Mouse (Mus musculus): Measurements from ENCODE around the gene Ppp2r2c. TPM values are rescaled to one million over a fixed set of nuclear protein-coding genes. Genes with fewer than 3 reads are reported as not detected.

The Ppp2r2c gene
- polyA plus RNA-seq, 1 experiment from 2014 or later = 27.8 TPM

GRCm38 (mm10) chr5:36902807-36903206 is 34.5 kb downstream of the Ppp2r2c start:
- no peaks in the 10 kb centered on the region for H3K9me3 ChIP-seq
- H3K4me1 ChIP-seq = peaks cover 16% of the 10 kb centered on the region
- 85% methylated on average over 2 of the region's 2 CpGs for WGBS
- no peak overlapping the region for H3K9ac ChIP-seq
- no peak overlapping the region for H3K4me2 ChIP-seq (replicated peaks)
- no peaks in the 10 kb centered on the region for H3K36me3 ChIP-seq
- no peak for ATAC-seq (ENCODE audit: low FRiP score, low read depth)
- no peak overlapping the region for H3K27ac ChIP-seq
- H3K27me3 ChIP-seq (replicated peaks) = no peaks in the 10 kb centered on the region
- H3K4me3 ChIP-seq = no peak overlapping the region

- Histone ChIP-seq H3K27ac (no peak overlapping the region), H3K9me3 (no peaks in the 10 kb centered on the region), H3K27me3 (replicated peaks) (no peaks in the 10 kb centered on the region), H3K4me3 (no peak overlapping the region), H3K9ac (no peak overlapping the region), H3K36me3 (no peaks in the 10 kb centered on the region), H3K4me1 (peaks cover 18% of the 10 kb centered on the region), H3K4me2 (replicated peaks) (no peak overlapping the region)
- no peak for ATAC-seq (ENCODE audit: low FRiP score, low read depth)
- 86% methylated on average over 2 of the region's 2 CpGs for WGBS
Measured at GRCm38 (mm10) chr5:36904131-36904530, 35.8 kb downstream of the Ppp2r2c start.

GRCm38 (mm10) chr5:36904703-36905102 is 36.4 kb downstream of the Ppp2r2c start:
- Histone ChIP-seq H3K4me1 (peaks cover 18% of the 10 kb centered on the region), H3K27ac (no peak overlapping the region), H3K4me2 (replicated peaks) (no peak overlapping the region), H3K9me3 (no peaks in the 10 kb centered on the region), H3K36me3 (no peaks in the 10 kb centered on the region), H3K4me3 (no peak overlapping the region), H3K9ac (no peak overlapping the region), H3K27me3 (replicated peaks) (no peaks in the 10 kb centered on the region)
- ATAC-seq (ENCODE audit: low FRiP score, low read depth) = no peak
- WGBS = 83% methylated on average over 9 of the region's 9 CpGs

GRCm38 (mm10) chr5:36905216-36905615 is 36.9 kb downstream of the Ppp2r2c start:
- H3K27ac ChIP-seq = no peak overlapping the region
- 72% methylated on average over 8 of the region's 8 CpGs for WGBS
- H3K9ac ChIP-seq = no peak overlapping the region
- no peak overlapping the region for H3K4me2 ChIP-seq (replicated peaks)
- H3K27me3 ChIP-seq (replicated peaks) = no peaks in the 10 kb centered on the region
- H3K4me1 ChIP-seq = peaks cover 21% of the 10 kb centered on the region
- ATAC-seq (ENCODE audit: low FRiP score, low read depth) = no peak
- H3K9me3 ChIP-seq = no peaks in the 10 kb centered on the region
- no peaks in the 10 kb centered on the region for H3K36me3 ChIP-seq
- no peak overlapping the region for H3K4me3 ChIP-seq

- peak; percentile 57 for ATAC-seq (ENCODE audit: low FRiP score, low read depth)
- no peaks in the 10 kb centered on the region for H3K27me3 ChIP-seq (replicated peaks)
- peaks cover 26% of the 10 kb centered on the region for H3K4me1 ChIP-seq
- no peak overlapping the region; the same call in 1 of the 2 replicates for H3K9ac ChIP-seq
- H3K36me3 ChIP-seq = no peaks in the 10 kb centered on the region
- H3K4me2 ChIP-seq (replicated peaks) = no peak overlapping the region
- no peaks in the 10 kb centered on the region for H3K9me3 ChIP-seq
- WGBS = 15% methylated on average over 10 of the region's 10 CpGs
- H3K27ac ChIP-seq = no peak overlapping the region
- H3K4me3 ChIP-seq = no peak overlapping the region
Measured at GRCm38 (mm10) chr5:36907695-36908094, 39.4 kb downstream of the Ppp2r2c start.

GRCm38 (mm10) chr5:36909545-36909944 is 41.2 kb downstream of the Ppp2r2c start:
- no peak overlapping the region for H3K9ac ChIP-seq
- no peak overlapping the region for H3K27ac ChIP-seq
- H3K4me2 ChIP-seq (replicated peaks) = no peak overlapping the region
- no peak overlapping the region for H3K4me3 ChIP-seq
- H3K4me1 ChIP-seq = peaks cover 26% of the 10 kb centered on the region
- H3K27me3 ChIP-seq (replicated peaks) = no peaks in the 10 kb centered on the region
- WGBS = 88% methylated on average over 21 of the region's 21 CpGs
- H3K36me3 ChIP-seq = no peaks in the 10 kb centered on the region
- no peaks in the 10 kb centered on the region for H3K9me3 ChIP-seq
- ATAC-seq (ENCODE audit: low FRiP score, low read depth) = no peak

DNA sequence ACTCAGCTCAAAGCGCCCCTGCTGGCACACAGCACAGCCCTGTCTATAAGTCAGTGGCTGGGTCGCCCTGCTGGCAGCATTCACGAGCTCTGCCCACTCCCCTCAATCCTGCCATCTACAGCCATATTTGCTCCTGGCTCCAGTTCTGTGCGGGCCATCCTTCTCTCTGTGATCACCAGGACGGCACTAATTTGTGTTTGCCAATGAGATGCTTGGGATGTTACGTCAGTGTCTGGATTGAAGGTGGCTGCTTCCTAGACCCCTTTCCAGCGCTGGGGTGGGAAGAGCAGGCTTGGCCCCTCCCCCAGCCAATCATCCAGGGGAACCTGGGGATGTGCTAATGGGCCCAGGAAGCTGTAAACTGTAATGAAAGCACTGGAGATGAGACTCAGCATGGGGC is 42.7 kb downstream of the Ppp2r2c start:
- H3K27ac ChIP-seq = no peak overlapping the region
- H3K4me3 ChIP-seq = no peak overlapping the region
- peak; percentile 69 for ATAC-seq (ENCODE audit: low FRiP score, low read depth)
- no peaks in the 10 kb centered on the region for H3K36me3 ChIP-seq
- peaks cover 26% of the 10 kb centered on the region for H3K4me1 ChIP-seq
- H3K9me3 ChIP-seq = no peaks in the 10 kb centered on the region
- no peak overlapping the region for H3K9ac ChIP-seq
- no peak overlapping the region for H3K4me2 ChIP-seq (replicated peaks)
- WGBS = 11% methylated on average over 7 of the region's 7 CpGs
- H3K27me3 ChIP-seq (replicated peaks) = no peaks in the 10 kb centered on the region

DNA sequence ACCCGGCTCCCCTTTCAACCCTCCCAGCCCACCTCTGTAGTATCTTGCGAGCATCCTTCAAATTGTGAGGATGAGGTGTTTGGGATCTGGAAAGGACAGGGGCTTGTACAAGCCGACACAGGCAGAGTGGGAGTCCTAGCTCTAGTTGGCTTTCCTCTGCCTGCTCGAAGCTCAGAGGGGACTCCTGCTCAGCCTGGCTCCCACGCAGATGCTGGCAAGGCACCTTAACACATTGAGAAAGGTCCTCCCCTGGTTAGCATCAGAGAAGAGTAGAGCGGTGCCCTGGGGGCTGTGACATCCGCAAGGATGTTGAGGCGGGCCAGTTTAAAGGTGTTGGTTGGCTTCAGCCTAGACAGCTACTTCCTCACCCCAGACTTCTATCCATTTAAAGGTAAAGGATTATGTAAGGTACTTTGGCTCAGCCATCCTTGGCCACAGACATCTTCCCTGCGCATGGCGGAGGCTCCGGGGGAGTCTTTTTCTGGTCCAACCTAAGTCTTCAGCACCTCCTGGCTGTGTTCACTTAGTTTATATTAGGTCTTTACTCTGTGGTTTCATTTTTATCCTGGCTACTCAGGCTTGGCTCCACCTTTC is 43.5 kb downstream of the Ppp2r2c start:
- Histone ChIP-seq H3K27me3 (replicated peaks) (no peaks in the 10 kb centered on the region), H3K9ac (no peak overlapping the region), H3K4me1 (peaks cover 23% of the 10 kb centered on the region), H3K9me3 (no peaks in the 10 kb centered on the region), H3K36me3 (no peaks in the 10 kb centered on the region), H3K4me2 (replicated peaks) (no peak overlapping the region), H3K27ac (no peak overlapping the region), H3K4me3 (no peak overlapping the region)
- WGBS = 73% methylated on average over 11 of the region's 11 CpGs
- ATAC-seq (ENCODE audit: low FRiP score, low read depth) = no peak

GRCm38 (mm10) chr5:36912602-36913310 is 44.4 kb downstream of the Ppp2r2c start:
- Histone ChIP-seq H3K27me3 (replicated peaks) (no peaks in the 10 kb centered on the region), H3K4me2 (replicated peaks) (no peak overlapping the region), H3K36me3 (no peaks in the 10 kb centered on the region), H3K4me1 (peaks cover 19% of the 10 kb centered on the region), H3K27ac (no peak overlapping the region), H3K4me3 (no peak overlapping the region), H3K9me3 (no peaks in the 10 kb centered on the region), H3K9ac (no peak overlapping the region)
- 61% methylated on average over 14 of the region's 14 CpGs for WGBS
- no peak for ATAC-seq (ENCODE audit: low FRiP score, low read depth)

DNA sequence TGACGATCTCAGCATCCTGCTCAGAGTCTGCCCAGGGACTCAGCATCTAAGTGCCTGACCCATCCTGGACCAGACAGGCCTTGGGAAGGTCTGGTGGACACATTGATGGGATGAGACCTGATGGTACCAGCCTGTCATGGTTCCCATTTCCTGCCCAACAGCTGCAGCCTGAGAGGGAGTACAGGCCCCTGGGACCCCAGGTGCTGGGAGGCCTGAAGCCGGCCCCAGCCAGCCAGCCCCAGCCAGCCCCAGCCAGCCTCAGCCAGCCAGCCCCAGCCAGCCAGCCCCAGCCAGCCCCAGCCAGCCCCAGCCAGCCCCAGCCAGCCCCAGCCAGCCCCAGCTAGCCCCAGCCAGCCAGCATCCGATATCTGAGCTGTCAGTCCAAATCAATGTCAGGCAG is 46.9 kb downstream of the Ppp2r2c start:
- WGBS = 81% methylated on average over 3 of the region's 3 CpGs
- Histone ChIP-seq H3K9ac (no peak overlapping the region), H3K9me3 (no peaks in the 10 kb centered on the region), H3K27me3 (replicated peaks) (no peaks in the 10 kb centered on the region), H3K4me3 (no peak overlapping the region), H3K4me2 (replicated peaks) (no peak overlapping the region), H3K27ac (no peak overlapping the region), H3K4me1 (peaks cover 17% of the 10 kb centered on the region; the same call in 1 of the 2 replicates), H3K36me3 (no peaks in the 10 kb centered on the region)
- no peak for ATAC-seq (ENCODE audit: low FRiP score, low read depth)

GRCm38 (mm10) chr5:36916581-36916980 is 48.3 kb downstream of the Ppp2r2c start:
- ATAC-seq (ENCODE audit: low FRiP score, low read depth) = no peak
- no peak overlapping the region for H3K4me3 ChIP-seq
- H3K27ac ChIP-seq = no peak overlapping the region
- no peaks in the 10 kb centered on the region for H3K9me3 ChIP-seq
- no peaks in the 10 kb centered on the region for H3K36me3 ChIP-seq
- 87% methylated on average over 4 of the region's 4 CpGs for WGBS
- peaks cover 9% of the 10 kb centered on the region; the same call in 1 of the 2 replicates for H3K4me1 ChIP-seq
- no peak overlapping the region for H3K4me2 ChIP-seq (replicated peaks)
- no peaks in the 10 kb centered on the region for H3K27me3 ChIP-seq (replicated peaks)
- H3K9ac ChIP-seq = no peak overlapping the region

- 75% methylated on average over 4 of the region's 4 CpGs for WGBS
- Histone ChIP-seq H3K4me2 (replicated peaks) (no peak overlapping the region), H3K27me3 (replicated peaks) (no peaks in the 10 kb centered on the region), H3K9me3 (no peaks in the 10 kb centered on the region), H3K4me1 (peaks cover 9% of the 10 kb centered on the region; the same call in 1 of the 2 replicates), H3K27ac (no peak overlapping the region), H3K36me3 (no peaks in the 10 kb centered on the region), H3K9ac (no peak overlapping the region), H3K4me3 (no peak overlapping the region)
- ATAC-seq (ENCODE audit: low FRiP score, low read depth) = no peak
Measured at GRCm38 (mm10) chr5:36917245-36917644, 48.9 kb downstream of the Ppp2r2c start.

DNA sequence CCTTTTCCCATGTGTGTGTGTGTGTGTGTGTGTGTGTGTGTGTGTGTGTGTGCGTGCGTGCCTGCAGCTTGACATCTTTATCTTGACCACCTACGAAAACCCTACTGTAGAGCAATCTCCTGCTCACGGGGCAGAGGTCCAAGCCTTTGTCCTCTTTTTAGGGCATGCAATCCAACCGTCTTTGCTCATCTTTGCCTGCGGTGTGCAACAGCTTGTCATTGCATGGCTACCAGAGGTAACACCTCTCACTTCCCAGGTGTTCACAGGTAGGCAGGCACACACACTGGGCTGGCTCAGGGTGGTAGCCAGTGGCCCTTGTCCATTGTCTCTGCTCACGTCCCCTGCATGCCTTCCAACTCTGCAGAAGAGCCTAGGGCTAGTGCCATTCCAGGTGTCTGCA is 49.7 kb downstream of the Ppp2r2c start:
- Histone ChIP-seq H3K4me3 (no peak overlapping the region), H3K4me2 (replicated peaks) (no peak overlapping the region), H3K36me3 (no peaks in the 10 kb centered on the region), H3K4me1 (peaks cover 9% of the 10 kb centered on the region; the same call in 1 of the 2 replicates), H3K27ac (no peak overlapping the region), H3K9ac (no peak overlapping the region), H3K9me3 (no peaks in the 10 kb centered on the region), H3K27me3 (replicated peaks) (no peaks in the 10 kb centered on the region)
- no peak for ATAC-seq (ENCODE audit: low FRiP score, low read depth)
- 77% methylated on average over 7 of the region's 7 CpGs for WGBS
